Mouse (Mus musculus): ENCODE data around the gene Pramel5. TPM values are rescaled to one million over a fixed set of nuclear protein-coding genes. Genes with fewer than 3 reads are reported as not detected.
"Not testable (repeated sequence)": the region's sequence is repeated elsewhere in the genome, so short reads cannot be mapped to it uniquely, and the experiment has no call there.

Pramel5 gene
- not detected in 2 replicates for total RNA-seq (2014; fragmentation: Nextera tagmentation)
- 0.29 and 0.38 TPM in 2 replicates for total RNA-seq (2017)
- polyA plus RNA-seq (2012), result not detected in 2 replicates

GRCm38 (mm10) chr4:144280388-144280787, at the start of gene Pramel5:
Gene Pramel5 (minus strand): TSS chr4:144280488.
- not testable (repeated sequence) for DNase-seq (ENCODE audit: low spot score); ATAC-seq (ENCODE audit: extremely low read depth, insufficient number of reproducible peaks, low FRiP score, poor library complexity, severe bottlenecking); H3K36me3 ChIP-seq (replicated peaks); H3K9me3 ChIP-seq (replicated peaks); H3K27me3 ChIP-seq (ENCODE audit: insufficient read depth, low read length); H3K4me1 ChIP-seq (ENCODE audit: insufficient read depth, low read depth, low read length); H3K4me3 ChIP-seq (ENCODE audit: low read depth, low read length)

- H3K27me3 ChIP-seq (ENCODE audit: insufficient read depth, low read length); H3K9me3 ChIP-seq (replicated peaks); ATAC-seq (ENCODE audit: extremely low read depth, insufficient number of reproducible peaks, low FRiP score, poor library complexity, severe bottlenecking); DNase-seq (ENCODE audit: low spot score); H3K4me3 ChIP-seq (ENCODE audit: low read depth, low read length); H3K36me3 ChIP-seq (replicated peaks); H3K4me1 ChIP-seq (ENCODE audit: insufficient read depth, low read depth, low read length): not testable (repeated sequence)
Observed at GRCm38 (mm10) chr4:144329949-144330348, 49.7 kb upstream of the Pramel5 start, which contains the start of gene Gm13128. Gene Gm13128 (plus strand): TSS chr4:144330249.

- not testable (repeated sequence) for H3K27me3 ChIP-seq (ENCODE audit: insufficient read depth, low read length); H3K36me3 ChIP-seq (replicated peaks); DNase-seq (ENCODE audit: low spot score); H3K9me3 ChIP-seq (replicated peaks); H3K4me1 ChIP-seq (ENCODE audit: insufficient read depth, low read depth, low read length); H3K4me3 ChIP-seq (ENCODE audit: low read depth, low read length); ATAC-seq (ENCODE audit: extremely low read depth, insufficient number of reproducible peaks, low FRiP score, poor library complexity, severe bottlenecking)
Observed at GRCm38 (mm10) chr4:144312666-144313460, 32.6 kb upstream of the Pramel5 start.

GRCm38 (mm10) chr4:144299414-144299813, 19.1 kb upstream of the Pramel5 start:
- H3K36me3 ChIP-seq (replicated peaks); H3K4me1 ChIP-seq (ENCODE audit: insufficient read depth, low read depth, low read length); H3K4me3 ChIP-seq (ENCODE audit: low read depth, low read length); H3K9me3 ChIP-seq (replicated peaks); ATAC-seq (ENCODE audit: extremely low read depth, insufficient number of reproducible peaks, low FRiP score, poor library complexity, severe bottlenecking); H3K27me3 ChIP-seq (ENCODE audit: insufficient read depth, low read length); DNase-seq (ENCODE audit: low spot score): not testable (repeated sequence)

DNA sequence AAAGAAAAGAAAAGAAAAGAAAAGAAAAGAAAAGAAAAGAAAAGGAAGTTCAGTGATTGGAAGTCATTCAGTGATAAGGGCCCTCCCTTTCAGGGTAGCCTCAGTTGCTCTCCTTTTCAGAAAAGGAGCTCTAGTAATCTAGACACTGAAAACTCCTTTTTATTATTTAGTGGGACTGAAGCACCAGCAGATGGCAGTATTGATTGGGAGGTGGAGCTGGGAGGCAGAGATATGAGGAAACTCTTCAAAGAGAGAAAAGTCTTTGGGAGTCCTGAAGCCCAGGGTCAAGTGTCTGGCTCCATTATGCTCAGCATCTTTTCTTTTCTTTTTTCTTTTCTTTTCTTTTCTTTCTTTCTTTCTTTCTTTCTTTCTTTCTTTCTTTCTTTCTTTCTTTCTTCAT, 25.5 kb downstream of the Pramel5 start:
- H3K36me3 ChIP-seq (replicated peaks); H3K27me3 ChIP-seq (ENCODE audit: insufficient read depth, low read length); H3K4me1 ChIP-seq (ENCODE audit: insufficient read depth, low read depth, low read length); ATAC-seq (ENCODE audit: extremely low read depth, insufficient number of reproducible peaks, low FRiP score, poor library complexity, severe bottlenecking); H3K9me3 ChIP-seq (replicated peaks); H3K4me3 ChIP-seq (ENCODE audit: low read depth, low read length); DNase-seq (ENCODE audit: low spot score): not testable (repeated sequence)

Other genes starting within 250 kb of the Pramel5 start
- gene Pramel4, start 221.4 kb downstream of the Pramel5 start, total RNA-seq (2014; fragmentation: Nextera tagmentation), result not detected in 2 replicates
- gene Pramel4, start 221.4 kb downstream of the Pramel5 start, total RNA-seq (2017), result 0.06 TPM in 1 of 2 replicates, not detected in the other
- gene Pramel4, start 221.4 kb downstream of the Pramel5 start, polyA plus RNA-seq (2012), result not detected in 2 replicates
- gene Gm13102, start 174.0 kb downstream of the Pramel5 start, total RNA-seq (2014; fragmentation: Nextera tagmentation), result not detected in 2 replicates
- not detected in 2 replicates for gene Gm13102, start 174.0 kb downstream of the Pramel5 start, total RNA-seq (2017)
- not detected in 2 replicates for gene Gm13102, start 174.0 kb downstream of the Pramel5 start, polyA plus RNA-seq (2012)
- not detected in 2 replicates for gene Oog3, start 117.8 kb downstream of the Pramel5 start, total RNA-seq (2014; fragmentation: Nextera tagmentation)
- 0.11 TPM in 1 of 2 replicates, not detected in the other for gene Oog3, start 117.8 kb downstream of the Pramel5 start, total RNA-seq (2017)
- not detected in 2 replicates for gene Oog3, start 117.8 kb downstream of the Pramel5 start, polyA plus RNA-seq (2012)
- gene Oog2, start 89.8 kb downstream of the Pramel5 start, total RNA-seq (2014; fragmentation: Nextera tagmentation), result not detected in 2 replicates
- 0.33 TPM in 1 of 2 replicates, not detected in the other for gene Oog2, start 89.8 kb downstream of the Pramel5 start, total RNA-seq (2017)
- not detected in 2 replicates for gene Oog2, start 89.8 kb downstream of the Pramel5 start, polyA plus RNA-seq (2012)
- not detected in 2 replicates for gene C87977, start 67.2 kb downstream of the Pramel5 start, total RNA-seq (2014; fragmentation: Nextera tagmentation)
- 0.05 TPM in 1 of 2 replicates, not detected in the other for gene C87977, start 67.2 kb downstream of the Pramel5 start, total RNA-seq (2017)
- gene C87977, start 67.2 kb downstream of the Pramel5 start, polyA plus RNA-seq (2012), result not detected in 2 replicates
- gene Gm13128, start 49.8 kb upstream of the Pramel5 start, total RNA-seq (2014; fragmentation: Nextera tagmentation), result not detected in 2 replicates
- gene Gm13128, start 49.8 kb upstream of the Pramel5 start, total RNA-seq (2017), result 0.06 and 0.16 TPM in 2 replicates
- not detected in 2 replicates for gene Gm13128, start 49.8 kb upstream of the Pramel5 start, polyA plus RNA-seq (2012)
- not detected in 2 replicates for gene Gm13119, start 77.5 kb upstream of the Pramel5 start, total RNA-seq (2014; fragmentation: Nextera tagmentation)
- not detected in 2 replicates for gene Gm13119, start 77.5 kb upstream of the Pramel5 start, total RNA-seq (2017)
- gene Gm13119, start 77.5 kb upstream of the Pramel5 start, polyA plus RNA-seq (2012), result not detected in 2 replicates
- gene Pramef20, start 97.4 kb upstream of the Pramel5 start, total RNA-seq (2014; fragmentation: Nextera tagmentation), result not detected in 2 replicates
- not detected in 2 replicates for gene Pramef20, start 97.4 kb upstream of the Pramel5 start, total RNA-seq (2017)
- gene Pramef20, start 97.4 kb upstream of the Pramel5 start, polyA plus RNA-seq (2012), result not detected in 2 replicates
- not detected in 2 replicates for gene Pramef12, start 128.0 kb upstream of the Pramel5 start, total RNA-seq (2014; fragmentation: Nextera tagmentation)
- gene Pramef12, start 128.0 kb upstream of the Pramel5 start, total RNA-seq (2017), result 0.05 TPM in 1 of 2 replicates, not detected in the other
- gene Pramef12, start 128.0 kb upstream of the Pramel5 start, polyA plus RNA-seq (2012), result not detected in 2 replicates
- not detected in 2 replicates for gene 1700012P22Rik, start 158.3 kb upstream of the Pramel5 start, total RNA-seq (2014; fragmentation: Nextera tagmentation)
- not detected in 2 replicates for gene 1700012P22Rik, start 158.3 kb upstream of the Pramel5 start, total RNA-seq (2017)
- gene 1700012P22Rik, start 158.3 kb upstream of the Pramel5 start, polyA plus RNA-seq (2012), result not detected in 2 replicates
- not detected in 2 replicates for gene Gm9944, start 172.8 kb upstream of the Pramel5 start, total RNA-seq (2014; fragmentation: Nextera tagmentation)
- gene Gm9944, start 172.8 kb upstream of the Pramel5 start, total RNA-seq (2017), result not detected in 2 replicates
- gene Gm9944, start 172.8 kb upstream of the Pramel5 start, polyA plus RNA-seq (2012), result not detected in 2 replicates
- not detected in 2 replicates for gene Aadacl3, start 183.3 kb upstream of the Pramel5 start, total RNA-seq (2014; fragmentation: Nextera tagmentation)
- gene Aadacl3, start 183.3 kb upstream of the Pramel5 start, total RNA-seq (2017), result 0.05 TPM in 1 of 2 replicates, not detected in the other
- not detected in 2 replicates for gene Aadacl3, start 183.3 kb upstream of the Pramel5 start, polyA plus RNA-seq (2012)
- not detected in 2 replicates for gene 9430007A20Rik, start 239.3 kb upstream of the Pramel5 start, total RNA-seq (2014; fragmentation: Nextera tagmentation)
- gene 9430007A20Rik, start 239.3 kb upstream of the Pramel5 start, total RNA-seq (2017), result not detected in 2 replicates
- not detected in 2 replicates for gene 9430007A20Rik, start 239.3 kb upstream of the Pramel5 start, polyA plus RNA-seq (2012)